Comparison of ENCODE assay signal across 20 mouse cellular contexts in genomic region chr16:43668294-43668693, GRCm38 (mm10). TPM values are rescaled to one million over a fixed set of nuclear protein-coding genes. Genes with fewer than 3 reads are reported as not detected.
"Had no signal": no experiment of that assay in that cellular context is flagged by ENCODE, and none has a peak within 500 bp of the region (broad histone marks: within the 10 kb centered on the region; RNA-seq: fewer than 3 reads in every experiment).

No protein-coding gene starts in this region.

- H3K9ac ChIP-seq: neural tube, embryonic 13.5 days; neural tube, embryonic 15.5 days; stomach, embryonic 15.5 days had no signal

- H3K36me3 ChIP-seq: neural tube, embryonic 13.5 days; neural tube, embryonic 15.5 days; stomach, embryonic 15.5 days had no signal

- H3K27ac ChIP-seq: neural tube, embryonic 13.5 days; neural tube, embryonic 15.5 days; stomach, embryonic 15.5 days; stomach, postnatal 0 days had no signal

- H3K4me1 ChIP-seq: neural tube, embryonic 13.5 days; neural tube, embryonic 15.5 days; stomach, embryonic 15.5 days had no signal

- DNase-seq: retina, postnatal 1 day; right cerebral cortex, adult 18-20 months; right cerebral cortex, postnatal 14 days; right cerebral cortex, postnatal 25 days; right cerebral cortex, postnatal 4 days; spleen, adult 18-20 months; thymus, adult 18-20 months; thymus, adult 2 months; thymus, postnatal 14 days; thymus, postnatal 25 days; thymus, postnatal 36 days; thymus, postnatal 4 days had no signal

- H3K9me3 ChIP-seq: neural tube, embryonic 13.5 days; neural tube, embryonic 15.5 days; stomach, embryonic 15.5 days had no signal

- H3K4me3 ChIP-seq: neural tube, embryonic 13.5 days; neural tube, embryonic 15.5 days; stomach, embryonic 15.5 days had no signal

- H3K27me3 ChIP-seq: neural tube, embryonic 13.5 days; neural tube, embryonic 15.5 days; stomach, embryonic 15.5 days had no signal

- H3K4me2 ChIP-seq: neural tube, embryonic 13.5 days; neural tube, embryonic 15.5 days; stomach, embryonic 15.5 days had no signal

RNA-seq across cellular contexts. Expression of gene Tigit, which starts 4.3 kb away (rescaled TPM):
- total RNA-seq: neutrophil, adult 5-6 weeks had no signal
- polyA plus RNA-seq: neural tube, embryonic 13.5 days; neural tube, embryonic 15.5 days; stomach, embryonic 14.5 days; stomach, embryonic 15.5 days; stomach, embryonic 16.5 days; stomach, postnatal 0 days; testis, adult 2 months had no signal
